Mouse (Mus musculus): ENCODE data around the gene Olfr229.
"Not testable (repeated sequence)": the region's sequence is repeated elsewhere in the genome, so short reads cannot be mapped to it uniquely, and the experiment has no call there.

Gene Olfr229

GRCm38 (mm10) chr9:39907036-39907435 is at the start of gene Olfr229:
Olfr229 (plus strand) TSS chr9:39907336.
- no peak for DNase-seq (ENCODE audit: inconsistent ontology term)

DNA sequence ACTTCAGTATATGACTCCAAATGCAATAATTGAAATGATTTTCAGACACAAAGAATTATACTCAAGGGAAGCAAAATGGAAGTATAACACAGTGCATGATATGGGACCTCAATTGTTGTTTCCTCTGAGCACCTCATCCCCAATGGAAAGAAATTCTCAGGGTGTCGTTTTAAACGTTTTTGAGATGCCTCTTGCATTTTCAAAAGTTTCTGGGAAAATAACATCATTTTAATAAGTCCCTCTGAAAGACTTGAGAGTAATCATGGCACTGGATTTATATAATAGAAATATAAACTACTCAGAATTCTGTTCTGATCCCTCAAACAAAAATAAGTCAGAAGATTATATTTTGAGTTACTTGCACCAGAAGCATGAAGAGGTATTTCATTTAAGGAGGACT is 41.0 kb upstream of the Olfr229 start, which contains the start of gene Olfr972:
Olfr972 (plus strand) TSS at position 301 of the 400 bp plus-strand sequence.
- DNase-seq (ENCODE audit: inconsistent ontology term), result no peak

DNA sequence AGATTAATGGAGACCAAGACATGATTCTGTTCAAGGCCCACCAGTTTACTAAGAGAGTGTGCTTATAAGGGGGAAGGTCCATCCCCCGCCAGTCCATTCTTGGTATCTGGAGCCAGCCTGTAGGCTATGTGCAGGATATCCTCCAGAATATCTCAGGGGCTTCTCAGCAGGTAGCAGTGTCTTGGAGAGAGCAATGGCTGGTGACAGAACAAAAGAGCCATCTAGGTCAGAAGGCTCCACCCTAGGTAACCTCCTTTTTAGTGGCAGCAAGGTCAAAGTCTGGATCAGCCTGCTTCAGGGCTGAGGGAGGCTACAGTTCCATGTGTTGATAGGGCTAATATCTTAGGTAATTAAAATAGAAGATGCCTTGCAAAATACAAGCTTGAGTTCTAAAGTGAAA is 35.1 kb upstream of the Olfr229 start:
- DNase-seq (ENCODE audit: inconsistent ontology term), result not testable (repeated sequence)

- DNase-seq (ENCODE audit: inconsistent ontology term), result not testable (repeated sequence)
Measured at GRCm38 (mm10) chr9:39877541-39878396, 29.4 kb upstream of the Olfr229 start.

GRCm38 (mm10) chr9:39905106-39905505 is 2.0 kb upstream of the Olfr229 start:
- DNase-seq (ENCODE audit: inconsistent ontology term), result no peak

DNA sequence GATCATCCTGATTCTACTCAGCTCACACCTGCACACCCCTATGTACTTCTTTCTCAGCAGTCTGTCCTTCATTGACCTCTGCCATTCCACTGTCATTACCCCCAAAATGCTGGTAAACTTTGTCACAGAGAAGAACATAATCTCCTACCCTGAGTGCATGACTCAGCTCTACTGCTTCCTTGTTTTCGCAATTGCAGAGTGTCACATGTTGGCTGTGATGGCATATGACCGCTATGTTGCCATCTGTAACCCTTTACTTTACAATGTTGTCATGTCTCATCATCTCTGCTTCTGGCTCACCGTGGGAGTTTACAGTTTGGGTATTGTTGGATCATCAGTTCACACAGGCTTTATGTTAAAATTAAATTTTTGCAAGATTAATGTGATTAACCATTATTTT is 2.8 kb downstream of the Olfr229 start:
- no peak for DNase-seq (ENCODE audit: inconsistent ontology term)

DNA sequence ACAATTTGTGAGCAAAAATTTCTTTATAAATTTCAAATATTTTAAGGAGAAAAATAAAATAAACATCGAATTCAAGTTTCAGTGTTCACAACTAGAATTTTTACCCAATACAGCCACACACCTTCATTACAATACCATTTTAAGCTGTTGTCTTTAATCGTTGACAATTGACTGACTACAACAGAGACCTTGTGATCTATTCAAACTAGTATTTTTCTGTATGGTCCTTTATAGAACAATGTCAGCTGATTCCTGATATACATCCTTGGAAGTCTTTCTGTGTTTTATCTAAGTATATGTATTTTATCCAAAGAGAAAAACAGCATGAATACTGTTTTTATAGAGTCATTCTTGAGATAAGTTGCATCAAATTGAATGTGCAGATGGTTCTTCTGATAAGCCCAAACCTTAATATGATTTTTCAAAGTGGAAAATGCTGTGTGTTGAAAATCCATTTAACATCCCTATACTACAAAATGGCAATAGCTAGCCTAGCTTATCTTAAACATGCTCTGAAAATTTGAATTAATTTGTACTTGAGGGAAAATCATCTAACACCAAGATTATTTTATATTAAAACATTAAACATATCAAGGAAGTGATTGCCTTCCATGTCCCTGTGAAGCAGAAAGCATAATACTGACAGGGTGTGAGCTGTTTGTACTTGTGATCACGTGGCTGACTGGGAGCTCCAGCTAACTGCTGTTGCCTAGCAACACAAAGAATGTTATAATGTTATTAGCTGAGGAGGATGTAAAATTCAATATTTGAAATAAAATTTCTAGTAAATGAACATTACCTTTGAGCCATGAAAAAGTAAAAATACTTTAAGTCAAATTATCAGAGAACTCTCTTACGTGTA is 21.1 kb downstream of the Olfr229 start:
- DNase-seq (ENCODE audit: inconsistent ontology term), result not testable (repeated sequence)

GRCm38 (mm10) chr9:39928837-39929236 is 21.7 kb downstream of the Olfr229 start:
- not testable (repeated sequence) for DNase-seq (ENCODE audit: inconsistent ontology term)

DNA sequence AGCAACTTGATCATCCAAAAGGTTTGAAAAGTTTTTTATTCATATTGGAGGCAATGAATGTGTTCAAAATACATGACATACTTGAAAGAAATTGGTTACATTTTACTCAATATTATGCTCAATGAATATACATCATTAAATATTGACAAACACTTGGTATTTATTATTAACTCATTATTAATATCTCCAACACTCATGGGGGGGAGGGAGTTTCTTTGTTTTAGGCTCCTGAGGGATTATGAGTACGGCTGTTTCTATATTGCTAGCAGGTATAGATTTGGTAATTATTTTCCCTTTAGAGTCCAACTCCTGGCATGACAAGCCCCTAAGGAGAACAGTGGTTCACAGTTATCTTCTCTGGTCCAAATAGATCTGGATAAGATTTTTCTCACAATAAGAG is 30.1 kb downstream of the Olfr229 start, which contains the start of gene Olfr974:
Olfr974 (plus strand) TSS at position 301 of the 400 bp plus-strand sequence.
- DNase-seq (ENCODE audit: inconsistent ontology term), result no peak

DNA sequence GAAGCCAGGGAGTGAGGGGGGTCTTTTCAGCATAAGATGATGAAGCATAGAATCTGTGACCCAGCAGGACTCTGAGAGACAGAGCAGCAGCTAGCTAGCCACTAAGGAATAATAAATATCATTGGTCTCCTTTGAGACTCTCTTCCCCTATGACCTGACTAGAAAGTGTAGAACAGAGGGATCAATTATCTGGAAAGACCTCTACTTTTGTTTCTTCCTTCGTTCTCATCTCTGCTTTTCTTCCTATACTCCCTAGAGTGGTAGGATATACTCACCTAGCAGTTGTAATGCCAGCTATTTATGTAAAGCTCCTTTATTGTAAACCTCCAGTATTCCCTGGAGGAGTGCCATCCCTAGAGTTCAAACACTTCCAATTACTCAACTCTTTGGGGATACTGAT is 44.8 kb downstream of the Olfr229 start, which contains the start of gene Olfr975:
Olfr975 (minus strand) TSS at position 101 of the 400 bp plus-strand sequence.
- no peak for DNase-seq (ENCODE audit: inconsistent ontology term)

DNA sequence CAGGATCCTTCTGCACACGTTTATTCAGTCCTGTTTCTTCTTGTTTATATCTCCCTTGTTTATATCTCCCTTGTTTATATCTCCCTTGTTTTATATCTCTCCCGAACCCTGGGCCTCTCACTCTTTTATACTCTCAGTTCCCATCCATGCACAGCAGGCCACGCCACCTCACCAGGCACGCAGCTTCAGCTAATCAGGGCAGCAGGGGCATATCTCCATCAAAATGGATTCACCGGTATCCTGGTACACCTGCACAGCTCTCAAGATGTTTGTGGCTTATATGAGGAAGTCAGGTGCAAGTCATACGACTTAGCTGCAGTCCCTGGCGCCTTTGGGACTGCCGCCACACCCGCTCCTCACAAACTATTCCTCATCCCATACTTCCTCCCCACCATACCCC is 53.9 kb downstream of the Olfr229 start, which contains the start of gene Olfr976:
Olfr976 (minus strand) TSS at position 101 of the 400 bp plus-strand sequence.
- DNase-seq (ENCODE audit: inconsistent ontology term), result not testable (repeated sequence)

All from Muller cell, postnatal 12 days (primary cell).